Mouse (Mus musculus) adrenal gland, adult (tissue): ENCODE data around the gene Cd300lb.
"Not testable (repeated sequence)": the region's sequence is repeated elsewhere in the genome, so short reads cannot be mapped to it uniquely, and the experiment has no call there.

ENCODE experiments used
- DNase-seq, 2 experiments: peaks; one replicate each; pipeline ENCODE4 v3.0.0; 2022 to 2023; ENCODE audit warnings: low spot score in 1 of 2; ENCODE audit not compliant: inconsistent age in 2 of 2

Cd300lb gene

DNA sequence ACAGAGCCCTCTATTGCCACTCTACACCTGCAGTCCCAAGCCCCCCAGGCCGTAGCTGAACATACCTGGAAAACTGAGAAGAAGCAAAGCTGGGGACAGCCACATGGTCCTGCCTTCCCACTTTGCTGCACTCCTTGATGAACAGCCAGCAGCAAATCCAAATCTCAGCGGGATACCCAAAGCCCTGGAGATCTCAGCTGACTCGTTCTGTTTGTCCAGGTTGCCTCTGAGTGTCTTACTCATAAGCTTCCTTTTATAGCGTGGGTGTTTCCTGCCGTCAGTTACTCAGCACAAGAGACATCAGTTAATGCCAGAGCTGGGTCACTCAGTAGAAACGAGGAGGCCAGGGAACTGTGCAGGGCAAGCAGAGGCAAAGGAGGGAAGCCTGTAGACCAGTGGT lies at the start of gene Cd300lb:
Cd300lb (minus strand) TSS at position 243 of the 400 bp plus-strand sequence.
- peak in 1 of 2 experiments; percentile 29 for DNase-seq

- no peak for DNase-seq
Measured at GRCm38 (mm10) chr11:114981866-114982265, 47.7 kb upstream of the Cd300lb start.

DNA sequence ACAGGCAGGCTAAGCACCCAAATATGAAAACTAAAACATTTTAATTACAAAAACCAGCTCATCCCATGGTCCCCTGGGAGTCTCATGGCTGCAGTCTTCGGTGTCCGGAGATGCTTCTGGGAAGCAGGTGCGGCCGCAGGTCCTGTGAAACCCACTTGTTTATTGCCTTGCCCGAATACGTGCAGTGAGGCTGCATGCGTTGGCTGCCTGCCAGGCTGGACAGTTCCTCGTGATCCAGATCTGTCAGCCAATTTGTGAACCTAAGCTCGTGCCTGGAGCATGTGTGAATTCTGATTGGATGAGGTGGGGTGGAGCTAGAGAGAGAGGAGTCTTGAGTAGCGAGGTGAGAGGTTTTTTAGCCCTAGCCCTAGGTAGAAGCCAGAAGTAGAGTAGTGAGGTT lies 38.5 kb upstream of the Cd300lb start:
- DNase-seq, result no peak

DNA sequence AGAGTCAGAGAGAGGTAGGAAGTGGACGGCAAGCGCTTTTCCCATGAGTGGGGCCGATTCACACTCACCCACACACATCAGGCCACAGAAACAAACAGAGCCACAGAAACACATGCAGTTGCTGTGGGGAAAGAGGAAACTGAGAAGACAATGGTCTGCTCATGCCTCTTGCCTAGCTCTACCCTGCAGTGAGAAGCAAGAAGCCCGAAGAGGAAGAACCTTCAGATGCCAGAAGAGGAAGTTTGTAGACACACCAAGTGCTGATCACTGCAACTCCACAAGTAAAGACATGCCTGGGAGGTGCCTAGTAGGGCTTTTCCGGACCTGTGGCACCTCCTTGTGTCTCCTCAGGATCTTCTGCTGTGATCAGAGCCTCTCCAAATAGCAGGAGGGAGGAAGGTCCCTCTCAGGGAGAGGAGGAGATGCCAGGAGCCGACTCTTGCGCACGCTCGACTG lies 34.6 kb upstream of the Cd300lb start, which contains the start of gene Cd300c:
Cd300c (minus strand) TSS at position 406 of the 456 bp plus-strand sequence.
- DNase-seq, result no peak

DNA sequence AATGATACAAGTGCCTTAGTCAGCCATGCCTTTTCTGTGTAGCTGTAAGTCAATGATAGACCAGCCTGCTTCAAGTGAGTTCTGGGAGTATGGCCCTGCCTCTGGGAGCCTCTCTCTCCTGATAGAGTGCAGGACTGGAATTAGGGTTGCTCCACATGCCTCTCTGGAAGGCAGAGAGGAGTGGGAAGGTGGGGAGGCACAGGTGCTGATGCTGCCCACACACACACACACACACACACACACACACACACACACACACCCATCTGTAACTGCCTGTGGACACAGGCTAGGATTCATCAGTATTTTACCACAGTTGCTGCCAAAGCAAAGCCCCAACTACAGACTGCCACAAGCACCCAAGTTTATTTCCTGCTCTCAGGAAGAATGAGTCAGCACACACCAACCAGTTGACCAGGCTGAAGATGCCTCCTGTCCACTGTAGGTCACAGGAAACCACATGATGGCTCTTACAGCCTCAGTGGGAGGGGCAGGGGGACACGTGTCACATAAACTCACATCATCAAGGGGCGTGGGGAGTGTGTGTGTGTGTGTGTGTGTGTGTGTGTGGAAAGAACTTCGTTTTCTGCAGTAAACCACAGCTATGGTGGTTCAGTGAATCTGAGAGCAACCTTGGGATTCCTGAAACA lies 31.1 kb upstream of the Cd300lb start:
- peak; percentile 18 to 60 for DNase-seq

- peak in 1 of 2 experiments; percentile 24 for DNase-seq
Measured at GRCm38 (mm10) chr11:114960369-114960768, 26.2 kb upstream of the Cd300lb start.

GRCm38 (mm10) chr11:114933591-114933990 lies 595 bp downstream of the Cd300lb start:
- no peak for DNase-seq

DNA sequence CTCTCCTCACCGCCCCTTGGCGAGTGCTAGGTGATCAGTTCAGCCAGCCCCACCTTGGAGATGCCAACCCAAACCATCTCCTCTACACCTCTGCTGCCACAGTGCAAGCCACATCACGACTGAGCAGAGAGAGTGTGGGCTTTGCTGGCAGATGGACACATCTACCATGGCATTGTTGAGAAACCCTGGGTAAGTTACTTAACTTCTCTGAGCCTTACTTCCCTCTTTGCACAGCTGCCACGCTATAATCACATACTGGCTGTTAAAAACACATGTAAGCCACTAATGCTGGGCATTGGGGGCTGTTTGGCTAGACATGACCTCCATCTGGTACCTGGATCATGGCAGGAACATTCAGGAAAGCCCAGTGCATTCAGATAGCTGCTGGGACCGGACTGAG lies 3.1 kb downstream of the Cd300lb start:
- no peak for DNase-seq

DNA sequence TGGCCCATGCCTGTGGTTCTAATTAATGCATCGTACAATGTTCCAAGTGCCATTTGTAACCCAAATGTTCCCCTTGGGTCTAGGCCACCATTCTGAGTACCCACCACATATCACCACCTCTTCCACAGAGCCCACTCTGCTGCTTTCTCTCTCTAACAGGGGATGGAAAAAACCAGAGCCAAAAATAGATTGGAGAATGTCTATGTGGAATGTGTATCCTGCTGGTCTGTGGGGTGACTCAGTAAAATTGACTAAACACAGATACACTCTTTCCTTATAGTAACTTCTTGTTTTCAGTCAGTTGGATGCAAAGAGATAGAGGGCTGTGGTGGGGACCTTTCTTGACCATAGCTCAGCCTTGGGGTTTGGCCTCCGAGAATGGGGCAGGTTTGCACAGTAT lies 4.6 kb downstream of the Cd300lb start:
- no peak for DNase-seq

DNA sequence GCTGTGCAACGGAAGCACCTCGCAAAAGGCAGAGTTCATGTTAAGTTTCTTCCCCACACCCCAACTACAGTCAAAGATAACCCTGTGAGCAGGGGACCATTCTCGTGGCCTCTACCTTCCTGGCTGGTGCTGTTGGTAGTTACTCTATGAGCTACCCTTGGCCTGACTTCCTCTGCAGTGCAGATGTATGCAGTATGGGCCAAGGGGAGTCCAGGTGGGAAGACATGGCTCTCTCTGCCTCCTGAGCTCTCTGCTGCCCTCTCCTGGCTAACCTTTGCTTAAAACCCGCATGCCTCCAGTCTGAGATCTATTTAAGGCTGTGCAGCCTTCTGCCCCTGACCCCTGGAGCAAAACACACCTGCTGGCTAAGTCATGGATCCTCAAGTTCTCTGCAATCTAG lies 10.2 kb downstream of the Cd300lb start:
- DNase-seq, result peak in 1 of 2 experiments; percentile 56

GRCm38 (mm10) chr11:114922439-114922838 lies 11.7 kb downstream of the Cd300lb start:
- no peak for DNase-seq

- no peak for DNase-seq
Measured at GRCm38 (mm10) chr11:114917120-114917519, 17.1 kb downstream of the Cd300lb start.

- no peak for DNase-seq
Measured at GRCm38 (mm10) chr11:114914978-114915377, 19.2 kb downstream of the Cd300lb start.

- DNase-seq, result peak; percentile 71 to 90
Measured at GRCm38 (mm10) chr11:114912847-114913246, 21.3 kb downstream of the Cd300lb start.

GRCm38 (mm10) chr11:114909538-114909937 lies 24.6 kb downstream of the Cd300lb start:
- DNase-seq, result not testable (repeated sequence)

DNA sequence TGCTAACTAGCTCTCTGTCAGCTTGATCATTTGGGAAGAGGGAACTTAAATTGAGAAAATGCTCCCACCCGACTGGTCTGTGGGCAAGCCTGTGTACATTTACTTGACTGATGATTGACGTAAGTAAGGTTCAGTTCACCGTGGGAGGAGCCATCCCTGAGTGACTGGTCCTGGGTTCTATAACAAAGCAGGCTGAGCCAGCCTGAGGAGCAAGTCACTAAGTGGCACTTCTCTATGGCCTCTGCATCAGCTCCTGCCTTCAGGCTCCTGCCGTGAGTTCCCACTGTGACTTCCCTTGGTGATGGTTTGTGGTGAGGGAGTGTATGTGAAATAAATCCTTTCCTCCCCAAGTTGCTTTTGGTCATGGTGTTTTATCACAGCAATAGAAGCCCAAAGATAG lies 26.1 kb downstream of the Cd300lb start:
- peak in 1 of 2 experiments; percentile 9 for DNase-seq

GRCm38 (mm10) chr11:114907567-114907966 lies 26.6 kb downstream of the Cd300lb start:
- peak; percentile 70 to 83 for DNase-seq

- DNase-seq, result no peak
Measured at GRCm38 (mm10) chr11:114903224-114903623, 31.0 kb downstream of the Cd300lb start.

- peak; percentile 26 to 39 for DNase-seq
Measured at GRCm38 (mm10) chr11:114898026-114898425, 36.2 kb downstream of the Cd300lb start.

DNA sequence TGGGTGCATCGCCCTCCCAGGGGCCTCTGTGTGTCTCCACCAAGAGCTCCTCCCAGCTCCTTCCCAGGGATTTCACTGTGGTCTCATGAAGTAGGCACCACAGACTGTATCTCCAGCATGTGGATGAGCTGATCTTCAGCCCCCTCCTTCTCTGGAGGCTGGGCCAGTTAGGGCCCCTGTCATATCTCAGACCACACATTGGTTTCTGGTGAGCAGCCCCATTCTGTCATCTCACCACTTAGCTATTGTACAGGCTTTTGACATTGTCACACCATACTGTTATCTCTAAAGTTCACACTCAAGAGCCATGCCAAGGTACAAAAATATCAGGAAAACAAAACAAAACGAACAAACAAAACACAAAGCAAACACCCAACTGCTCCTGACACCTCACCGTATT lies 38.1 kb downstream of the Cd300lb start:
- DNase-seq, result no peak

- DNase-seq, result no peak
Measured at GRCm38 (mm10) chr11:114890542-114890941, 43.6 kb downstream of the Cd300lb start.

DNA sequence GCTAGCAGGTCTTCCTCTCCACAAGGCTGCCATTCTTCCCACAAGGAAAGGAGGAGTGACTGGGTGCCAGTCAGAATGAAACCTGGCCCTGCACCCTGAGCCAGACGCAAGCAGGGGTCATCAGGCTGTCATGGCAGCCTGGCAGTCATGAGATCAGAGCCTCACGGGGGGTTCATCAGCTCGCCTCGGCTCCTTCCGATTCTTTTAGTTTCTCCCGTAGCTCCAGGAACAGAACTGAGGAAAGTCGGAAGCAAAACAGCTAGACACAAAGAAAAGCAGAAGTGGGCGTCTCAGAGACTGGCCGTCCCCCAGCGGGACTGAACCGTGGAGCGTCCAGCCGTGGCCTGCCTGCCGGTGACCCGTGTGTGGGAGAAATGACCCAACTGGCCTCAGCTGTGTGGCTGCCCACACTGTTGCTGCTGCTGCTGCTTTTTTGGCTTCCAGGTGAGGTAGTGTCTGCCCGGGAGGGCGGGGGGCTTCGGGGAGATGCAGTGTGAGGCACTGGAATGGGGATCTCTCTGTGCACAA lies 44.1 kb downstream of the Cd300lb start, which contains the start of gene Cd300a:
Cd300a (plus strand) TSS at position 51 of the 528 bp plus-strand sequence.
- peak in 1 of 2 experiments; percentile 40 for DNase-seq
